Mouse (Mus musculus) granulocyte monocyte progenitor cell, adult 5-6 weeks (primary cell): ENCODE measurements around the gene Fbxw4. TPM values are rescaled to one million over a fixed set of nuclear protein-coding genes. Genes with fewer than 3 reads are reported as not detected.

ENCODE experiments used
- ATAC-seq: replicated peaks from 2 replicates; pipeline ENCODE4 v1.8.0; 2016; ENCODE audit warnings: mild to moderate bottlenecking, moderate TSS enrichment, inconsistent platforms; ENCODE audit not compliant: poor library complexity, severe bottlenecking
- total RNA-seq, 2 experiments: library from RNA; stranded (forward) in 1 of 2; stranded (reverse) in 1 of 2; fragments of 200-712, 200-1000 nt in 1 of 2; fragments of >200 nt in 1 of 2; fragmentation: Nextera tagmentation in 1 of 2; gene quantifications; 2 replicates each; pipeline ENCODE4 v1.2.3; 2014 to 2017

Fbxw4 gene
- 54.3 and 54.8 TPM in 2 replicates for total RNA-seq (2014; fragmentation: Nextera tagmentation)
- total RNA-seq (2017): 24.4 and 39.0 TPM in 2 replicates

GRCm38 (mm10) chr19:45659738-45660502, at the start of gene Fbxw4:
Gene Fbxw4 (minus strand): TSS chr19:45660312.
- ATAC-seq: peak; percentile 69

GRCm38 (mm10) chr19:45708704-45709103, 48.6 kb upstream of the Fbxw4 start:
- no peak for ATAC-seq

GRCm38 (mm10) chr19:45696281-45696600, 36.1 kb upstream of the Fbxw4 start:
- no peak for ATAC-seq

- no peak for ATAC-seq
Observed at GRCm38 (mm10) chr19:45695496-45696280, 35.6 kb upstream of the Fbxw4 start.

- no peak for ATAC-seq
Observed at GRCm38 (mm10) chr19:45694056-45694455, 33.9 kb upstream of the Fbxw4 start.

- ATAC-seq: no peak
Observed at GRCm38 (mm10) chr19:45692211-45692610, 32.1 kb upstream of the Fbxw4 start.

- no peak for ATAC-seq
Observed at GRCm38 (mm10) chr19:45691001-45691535, 31.0 kb upstream of the Fbxw4 start.

GRCm38 (mm10) chr19:45687001-45687400, 26.9 kb upstream of the Fbxw4 start:
- ATAC-seq: no peak

- no peak for ATAC-seq
Observed at GRCm38 (mm10) chr19:45683676-45684075, 23.6 kb upstream of the Fbxw4 start.

- no peak for ATAC-seq
Observed at GRCm38 (mm10) chr19:45680495-45681130, 20.5 kb upstream of the Fbxw4 start.

- ATAC-seq: no peak
Observed at GRCm38 (mm10) chr19:45676723-45677269, 16.7 kb upstream of the Fbxw4 start.

GRCm38 (mm10) chr19:45675720-45676581, 15.8 kb upstream of the Fbxw4 start:
- ATAC-seq: peak; percentile 67

GRCm38 (mm10) chr19:45675196-45675595, 15.1 kb upstream of the Fbxw4 start:
- no peak for ATAC-seq

GRCm38 (mm10) chr19:45672971-45673370, 12.9 kb upstream of the Fbxw4 start:
- ATAC-seq: no peak

- no peak; the same call in 1 of the 2 replicates for ATAC-seq
Observed at GRCm38 (mm10) chr19:45668986-45669385, 8.9 kb upstream of the Fbxw4 start.

GRCm38 (mm10) chr19:45663851-45664250, 3.7 kb upstream of the Fbxw4 start:
- ATAC-seq: peak; percentile 36

- ATAC-seq: no peak
Observed at GRCm38 (mm10) chr19:45660503-45660790, 335 bp upstream of the Fbxw4 start.

- ATAC-seq: 0 out of 2 replicates have a peak, but pooled peaks have one; percentile 5
Observed at GRCm38 (mm10) chr19:45659301-45659737, 793 bp downstream of the Fbxw4 start.

- ATAC-seq: no peak
Observed at GRCm38 (mm10) chr19:45658556-45659268, 1.4 kb downstream of the Fbxw4 start.
